Mouse (Mus musculus) small intestine, adult 2 months (tissue): ENCODE measurements around the gene Kdelr3. TPM values are rescaled to one million over a fixed set of nuclear protein-coding genes. Genes with fewer than 3 reads are reported as not detected.

Source experiments
- H3K27ac ChIP-seq: fragments of 200-500 bp; 2 replicates; pipeline ENCODE4 v1.5.1; 2012; ENCODE audit warnings: low read depth, low read length, control low read depth, inconsistent platforms; ENCODE audit not compliant: insufficient read depth
- H3K27me3 ChIP-seq: fragments of 200-500 bp; 2 replicates; pipeline ENCODE4 v1.6.1; 2012; ENCODE audit warnings: mild to moderate bottlenecking, moderate library complexity, low read length, inconsistent platforms; ENCODE audit not compliant: control insufficient read depth, insufficient read depth
- H3K36me3 ChIP-seq: fragments of 200-500 bp; 2 replicates; pipeline ENCODE4 v1.6.1; 2012; ENCODE audit warnings: mild to moderate bottlenecking, low read length, control low read depth, inconsistent platforms; ENCODE audit not compliant: control insufficient read depth, insufficient read depth
- H3K4me1 ChIP-seq: fragments of 200-500 bp; 2 replicates; pipeline ENCODE4 v1.6.1; 2012; ENCODE audit warnings: low read length, inconsistent platforms, mixed read lengths; ENCODE audit not compliant: control insufficient read depth, insufficient read depth, insufficient read length
- H3K4me3 ChIP-seq: fragments of 200-500 bp; 2 replicates; pipeline ENCODE4 v1.5.1; 2012; ENCODE audit warnings: low read depth, mild to moderate bottlenecking, control low read depth, inconsistent platforms, low read length, moderate library complexity
- CTCF ChIP-seq: fragments of 200-500 bp; IDR thresholded peaks from 2 replicates; pipeline ENCODE4 v1.5.1; 2012; ENCODE audit warnings: low read depth, mild to moderate bottlenecking, control low read depth, inconsistent platforms, low read length, moderate library complexity, mixed read lengths; ENCODE audit not compliant: insufficient replicate concordance, insufficient read length; ENCODE audit errors: extremely low read depth
- POLR2A ChIP-seq: fragments of 200-500 bp; IDR thresholded peaks from 2 replicates; pipeline ENCODE4 v1.6.1; 2012; ENCODE audit warnings: low read depth, mild to moderate bottlenecking, control low read depth, inconsistent platforms, low read length, moderate library complexity
- WGBS: fragments of 180-500 bp; shearing (Covaris S2); methylation state at CpG from one replicate; pipeline ENCODE4 v1.1.7; 2018; 5-methylcytosine and 5-hydroxymethylcytosine counted together
- polyA plus RNA-seq: library from polyadenylated mRNA; depleted of rRNA; stranded (reverse); fragments of >200 nt; gene quantifications from 2 replicates; pipeline ENCODE4 v1.2.3, GENCODE M21; 2012

Kdelr3 gene
- polyA plus RNA-seq, 1 experiment = 10.5 TPM

GRCm38 (mm10) chr15:79527192-79527591, 11.0 kb downstream of the Kdelr3 start:
- Histone ChIP-seq H3K4me3 (no peak overlapping the region), H3K27ac (no peak overlapping the region), H3K4me1 (no peaks in the 10 kb centered on the region), H3K27me3 (no peaks in the 10 kb centered on the region), H3K36me3 (peaks cover 41% of the 10 kb centered on the region)
- TF ChIP-seq POLR2A = no peak
- no peak for TF ChIP-seq CTCF
- WGBS = 69% methylated on average over 4 of the region's 4 CpGs

- 52% methylated on average over 5 of the region's 5 CpGs for WGBS
- TF ChIP-seq CTCF (no peak), POLR2A (no peak)
- no peaks in the 10 kb centered on the region for H3K4me1 ChIP-seq
- no peak overlapping the region for H3K27ac ChIP-seq
- peaks cover 48% of the 10 kb centered on the region for H3K36me3 ChIP-seq
- no peak overlapping the region for H3K4me3 ChIP-seq
- H3K27me3 ChIP-seq = no peaks in the 10 kb centered on the region
Measured at GRCm38 (mm10) chr15:79527991-79528639, 11.9 kb downstream of the Kdelr3 start.

GRCm38 (mm10) chr15:79529935-79530334, 13.7 kb downstream of the Kdelr3 start:
- H3K4me3 ChIP-seq = no peak overlapping the region
- H3K27me3 ChIP-seq = no peaks in the 10 kb centered on the region
- H3K36me3 ChIP-seq = peaks cover 65% of the 10 kb centered on the region
- TF ChIP-seq CTCF = no peak
- TF ChIP-seq POLR2A = no peak
- H3K4me1 ChIP-seq = no peaks in the 10 kb centered on the region
- no peak overlapping the region for H3K27ac ChIP-seq
- WGBS = 65% methylated on average over 7 of the region's 7 CpGs

GRCm38 (mm10) chr15:79533796-79534195, 17.6 kb downstream of the Kdelr3 start:
- WGBS = 67% methylated on average over 3 of the region's 3 CpGs
- Histone ChIP-seq H3K27ac (no peak overlapping the region), H3K36me3 (peaks cover 90% of the 10 kb centered on the region), H3K4me3 (no peak overlapping the region), H3K4me1 (no peaks in the 10 kb centered on the region), H3K27me3 (no peaks in the 10 kb centered on the region)
- TF ChIP-seq POLR2A (no peak), CTCF (no peak)

- H3K27me3 ChIP-seq = no peaks in the 10 kb centered on the region
- 83% methylated on average over 3 of the region's 3 CpGs for WGBS
- no peak for TF ChIP-seq CTCF
- no peak for TF ChIP-seq POLR2A
- peaks cover 4% of the 10 kb centered on the region; the same call in 1 of the 2 replicates for H3K4me1 ChIP-seq
- no peak overlapping the region for H3K27ac ChIP-seq
- no peak overlapping the region for H3K4me3 ChIP-seq
- H3K36me3 ChIP-seq = peaks cover 44% of the 10 kb centered on the region
Measured at GRCm38 (mm10) chr15:79543968-79544367, 27.8 kb downstream of the Kdelr3 start.

GRCm38 (mm10) chr15:79545496-79545895, 29.3 kb downstream of the Kdelr3 start:
- WGBS = under 1% methylated on average over 3 of the region's 3 CpGs
- Histone ChIP-seq H3K27me3 (no peaks in the 10 kb centered on the region), H3K4me1 (peaks cover 4% of the 10 kb centered on the region; the same call in 1 of the 2 replicates), H3K4me3 (peak overlapping the region; percentile 78), H3K36me3 (peaks cover 30% of the 10 kb centered on the region), H3K27ac (peak overlapping the region; percentile 90)
- TF ChIP-seq CTCF = no peak
- TF ChIP-seq POLR2A = no peak

GRCm38 (mm10) chr15:79545921-79546399, 29.7 kb downstream of the Kdelr3 start:
- H3K27me3 ChIP-seq = no peaks in the 10 kb centered on the region
- H3K36me3 ChIP-seq = peaks cover 26% of the 10 kb centered on the region
- TF ChIP-seq POLR2A (no peak), CTCF (no peak)
- peak overlapping the region; percentile 90 for H3K27ac ChIP-seq
- WGBS = under 1% methylated on average over 50 of the region's 52 CpGs
- H3K4me3 ChIP-seq = peak overlapping the region; percentile 78
- peaks cover 4% of the 10 kb centered on the region; the same call in 1 of the 2 replicates for H3K4me1 ChIP-seq
